21 mouse cellular contexts compared by ENCODE assay signal in genomic region chr17:44378391-44378790, GRCm38 (mm10).
DNase-seq lines count a peak whose midpoint lies in the region; ATAC-seq lines count a peak whose summit lies in the region.
"Had no signal": no experiment of that assay in that cellular context is flagged by ENCODE, and none has a peak within 500 bp of the region (broad histone marks: within the 10 kb centered on the region; RNA-seq: fewer than 3 reads in every experiment).

No protein-coding gene starts in this region.

- peak; percentile 38; the same call in 1 of the 2 replicates for ATAC-seq in frontal cortex, adult (ENCODE audit: low TSS enrichment)
- ATAC-seq: intestine, postnatal 0 days; liver, embryonic 12.5 days; liver, postnatal 0 days had no signal

- peak; percentile 12 to 18 for DNase-seq in cerebellum, postnatal 10 days
- no peak for DNase-seq in cerebellum, postnatal 25 days
- DNase-seq in frontal cortex, postnatal 10 days (ENCODE audit: low spot score in 2 of 2), result no peak
- peak; percentile 26 to 34 for DNase-seq in right cerebral cortex, postnatal 10 days (ENCODE audit: low spot score in 2 of 2)
- DNase-seq in right cerebral cortex, postnatal 14 days, result no peak
- DNase-seq in thymus, postnatal 4 days, result no peak
- DNase-seq: adrenal gland, adult 8-10 months; cerebellum, adult 11-12 months; cerebellum, adult 9-11 months; gastrocnemius, adult 2 months; gastrocnemius, postnatal 36 days; heart, adult 18-20 months; heart, postnatal 36 days; kidney, adult 9 months; kidney, postnatal 10 days; liver, postnatal 0 days; lung, postnatal 4 days; right cerebral cortex, postnatal 4 days had no signal

Comparison
In these comparisons a context has a peak if more than half of its experiments do, and no peak if none do; other contexts are left out.
1. DNase-seq: peak in cerebellum, postnatal 10 days (2 of 2) and right cerebral cortex, postnatal 10 days (2 of 2); none in cerebellum, postnatal 25 days (0 of 2), frontal cortex, postnatal 10 days (0 of 2), right cerebral cortex, postnatal 14 days (single experiment) and thymus, postnatal 4 days (single experiment).